Mouse (Mus musculus): ENCODE measurements around the gene Gabarapl1.

- no peak for TF ChIP-seq CTCF (IDR thresholded peaks at IDR 0.05; ENCODE audit: insufficient read depth, low read length)
- TF ChIP-seq POLR2A (IDR thresholded peaks at IDR 0.05; ENCODE audit: borderline replicate concordance, extremely low read depth, low read depth, low read length), result no peak
Measured at GRCm38 (mm10) chr6:129527416-129527815, 5.5 kb upstream of the Gabarapl1 start.

Data from lung, adult 2 months (tissue).